Mouse (Mus musculus): Measurements from ENCODE around the gene Itih1. TPM values are rescaled to one million over a fixed set of nuclear protein-coding genes. Genes with fewer than 3 reads are reported as not detected.

Itih1 gene
- not detected in 2 replicates for total RNA-seq (2023)

GRCm38 (mm10) chr14:30943038-30943437 is at the start of gene Itih1:
Gene Itih1, minus strand, starts transcription at chr14:30943289.

DNA sequence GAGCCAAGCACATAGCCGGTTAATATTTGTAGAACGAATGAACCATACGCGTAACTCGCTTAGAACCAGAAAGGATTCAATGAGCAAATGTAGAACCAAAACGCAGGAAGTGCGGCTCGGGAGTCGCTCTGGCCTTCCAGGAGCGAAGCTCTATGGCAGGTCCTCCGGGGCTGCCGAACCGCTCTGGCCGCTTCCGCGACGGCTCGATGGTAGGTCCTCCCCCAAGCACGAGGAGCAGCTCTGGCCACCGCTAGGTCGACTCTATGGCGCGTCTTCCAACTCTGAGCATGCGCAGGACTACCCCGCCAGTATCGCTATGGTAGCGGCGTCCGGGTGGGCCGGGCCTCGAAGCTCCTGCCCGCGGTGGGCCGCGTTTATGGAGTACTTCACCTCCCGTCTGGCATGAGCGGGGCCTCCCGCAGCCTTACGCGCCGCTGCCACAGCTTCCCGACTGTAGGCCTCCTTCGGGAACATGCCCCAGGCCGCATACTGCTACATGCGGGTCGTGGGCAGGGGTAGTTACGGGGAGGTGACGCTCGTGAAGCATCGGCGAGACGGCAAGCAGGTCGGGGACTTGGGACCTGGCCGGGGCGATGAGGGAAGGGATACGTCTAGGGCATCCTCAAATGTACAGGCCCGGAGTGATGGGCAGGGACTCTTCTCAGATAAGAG is 8.2 kb upstream of the Itih1 start, which contains the start of gene Nek4:
Gene Nek4, plus strand, starts transcription at position 224 of the 672 bp plus-strand sequence.

GRCm38 (mm10) chr14:30923375-30924105 is 19.5 kb downstream of the Itih1 start, which contains the start of gene Itih3:
Gene Itih3, minus strand, starts transcription at chr14:30923760.

DNA sequence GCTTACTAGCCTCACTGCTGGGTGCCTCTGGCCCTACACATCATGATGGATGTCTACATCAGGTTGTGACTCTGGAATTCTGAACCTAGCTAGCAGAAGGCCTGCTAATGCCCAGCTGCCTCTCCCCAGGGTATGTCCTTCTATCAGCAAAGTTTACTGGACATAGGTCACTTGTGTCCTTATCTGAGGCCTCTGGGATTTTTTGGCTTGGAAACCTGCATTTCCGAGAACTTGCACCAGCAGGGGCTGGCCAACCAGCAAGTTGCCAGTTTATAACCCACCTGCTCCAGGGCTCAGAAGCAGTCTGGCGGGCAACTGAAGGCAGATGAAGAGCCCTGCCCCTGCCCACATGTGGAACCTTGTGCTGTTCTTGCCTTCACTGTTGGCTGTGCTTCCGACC is 56.9 kb downstream of the Itih1 start, which contains the start of gene Itih4:
Gene Itih4, plus strand, starts transcription at position 273 of the 400 bp plus-strand sequence.

Other genes starting within 250 kb of the Itih1 start
- 11.6 and 15.1 TPM in 2 replicates for gene Sfmbt1, start 228.4 kb downstream of the Itih1 start, total RNA-seq (2023)
- gene Tmem110, start 117.7 kb downstream of the Itih1 start, total RNA-seq (2023), result 8.3 and 14.1 TPM in 2 replicates
- gene Mustn1, start 64.1 kb downstream of the Itih1 start, total RNA-seq (2023), result 0.75 and 0.76 TPM in 2 replicates
- gene Itih4, start 56.8 kb downstream of the Itih1 start, total RNA-seq (2023), result 0.20 TPM in 1 of 2 replicates, not detected in the other
- gene Itih3, start 19.5 kb downstream of the Itih1 start, total RNA-seq (2023), result not detected in 2 replicates
- 3.1 and 3.5 TPM in 2 replicates for gene Nek4, start 8.1 kb upstream of the Itih1 start, total RNA-seq (2023)
- 8.4 and 12.4 TPM in 2 replicates for gene Glt8d1, start 58.1 kb upstream of the Itih1 start, total RNA-seq (2023)
- gene Spcs1, start 58.4 kb upstream of the Itih1 start, total RNA-seq (2023), result 59.1 and 72.8 TPM in 2 replicates
- gene Pbrm1, start 75.8 kb upstream of the Itih1 start, total RNA-seq (2023), result 42.1 and 50.9 TPM in 2 replicates
- 49.8 and 60.7 TPM in 2 replicates for gene Gnl3, start 75.9 kb upstream of the Itih1 start, total RNA-seq (2023)
- gene Smim4, start 185.7 kb upstream of the Itih1 start, total RNA-seq (2023), result 42.6 and 43.8 TPM in 2 replicates
- 8.7 and 10.4 TPM in 2 replicates for gene Nt5dc2, start 187.8 kb upstream of the Itih1 start, total RNA-seq (2023)
- 5.0 and 10.1 TPM in 2 replicates for gene Stab1, start 225.4 kb upstream of the Itih1 start, total RNA-seq (2023)